Mouse (Mus musculus) MEL (cell line): Measurements from ENCODE around the gene Nt5dc1. TPM values are rescaled to one million over a fixed set of nuclear protein-coding genes. Genes with fewer than 3 reads are reported as not detected.

Experiments
- DNase-seq: peaks from one replicate; pipeline ENCODE4 v3.0.0; 2011; ENCODE audit warnings: low read depth, low spot score
- H3K27ac ChIP-seq: 2 replicates; pipeline ENCODE4 v1.5.1; 2012; ENCODE audit warnings: low read depth, mild to moderate bottlenecking, control low read depth, low read length, moderate library complexity; ENCODE audit not compliant: control insufficient read depth
- H3K27me3 ChIP-seq, 2 experiments: fragments of 150-350 bp in 1 of 2; sonication (generic) in 1 of 2; 2 replicates each; pipeline ENCODE4 v1.6.1; 2012; ENCODE audit warnings: low read length in 2 of 2, mild to moderate bottlenecking in 2 of 2, improper control_type of control experiment in 1 of 2, moderate library complexity in 1 of 2; ENCODE audit not compliant: insufficient read depth in 2 of 2, control insufficient read depth in 1 of 2
- H3K36me3 ChIP-seq, 2 experiments: 2 replicates each; pipeline ENCODE4 v1.6.1; 2012 to 2014; ENCODE audit warnings: low read length in 2 of 2, improper control_type of control experiment in 1 of 2, inconsistent platforms in 1 of 2, mild to moderate bottlenecking in 1 of 2; ENCODE audit not compliant: insufficient read depth in 2 of 2, control insufficient read depth in 1 of 2
- H3K4me1 ChIP-seq, 2 experiments: fragments of 150-350 bp in 1 of 2; sonication (generic) in 1 of 2; 2 replicates each; pipeline ENCODE4 v1.6.1; 2012; ENCODE audit warnings: low read length in 2 of 2, improper control_type of control experiment in 1 of 2, mild to moderate bottlenecking in 1 of 2; ENCODE audit not compliant: insufficient read depth in 2 of 2, control insufficient read depth in 1 of 2
- H3K4me3 ChIP-seq, 2 experiments: fragments of 150-350 bp in 1 of 2; sonication (generic) in 1 of 2; 2 replicates each; pipeline ENCODE4 v1.5.1; 2012; ENCODE audit warnings: low read depth in 2 of 2, low read length in 2 of 2, mild to moderate bottlenecking in 2 of 2, moderate library complexity in 2 of 2, control low read depth in 1 of 2, improper control_type of control experiment in 1 of 2; ENCODE audit not compliant: control insufficient read depth in 1 of 2, insufficient read depth in 1 of 2
- H3K79me2 ChIP-seq: 2 replicates; pipeline ENCODE4 v1.6.1; 2012; ENCODE audit warnings: mild to moderate bottlenecking, low read length, moderate library complexity; ENCODE audit not compliant: control insufficient read depth, poor library complexity, insufficient read depth
- H3K9ac ChIP-seq: 2 replicates; pipeline ENCODE4 v1.6.1; 2012; ENCODE audit warnings: low read depth, mild to moderate bottlenecking, control low read depth, low read length, moderate library complexity; ENCODE audit not compliant: control insufficient read depth, poor library complexity, severe bottlenecking
- H3K9me3 ChIP-seq: fragments of 150-350 bp; sonication (generic); replicated peaks from 2 replicates; pipeline ENCODE4 v1.6.1; 2012; ENCODE audit warnings: mild to moderate bottlenecking, low read length, improper control_type of control experiment, moderate library complexity; ENCODE audit not compliant: insufficient read depth
- E2F4 ChIP-seq: IDR thresholded peaks from 2 replicates; pipeline ENCODE4 v1.6.1; 2011; ENCODE audit warnings: low read depth, low read length, improper control_type of control experiment, borderline replicate concordance
- ELF1 ChIP-seq: IDR thresholded peaks from 2 replicates; pipeline ENCODE4 v1.6.1; 2014; ENCODE audit warnings: low read depth, mild to moderate bottlenecking, inconsistent platforms, low read length, improper control_type of control experiment, moderate library complexity
- GABPA ChIP-seq: IDR thresholded peaks from 2 replicates; pipeline ENCODE4 v1.6.1; 2012; ENCODE audit warnings: low read depth, mild to moderate bottlenecking, inconsistent platforms, low read length, improper control_type of control experiment, moderate library complexity
- HCFC1 ChIP-seq: IDR thresholded peaks from 2 replicates; pipeline ENCODE4 v1.6.1; 2012; ENCODE audit warnings: low read depth, mild to moderate bottlenecking, inconsistent platforms, low read length, improper control_type of control experiment, moderate library complexity
- JUND ChIP-seq: IDR thresholded peaks from 2 replicates; pipeline ENCODE4 v1.6.1; 2011; ENCODE audit warnings: low read depth, mild to moderate bottlenecking, improper control_type of control experiment, low read length
- KAT2A ChIP-seq: conservative IDR thresholded peaks from 2 replicates; pipeline ENCODE4 v1.6.1; 2012; ENCODE audit warnings: low read depth, low read length, improper control_type of control experiment, inconsistent platforms
- MAX ChIP-seq: IDR thresholded peaks from 2 replicates; pipeline ENCODE4 v1.6.1; 2011; ENCODE audit warnings: low read length, improper control_type of control experiment
- MYB ChIP-seq: IDR thresholded peaks from 2 replicates; pipeline ENCODE4 v1.6.1; 2011; ENCODE audit warnings: mild to moderate bottlenecking, low read depth, low read length, improper control_type of control experiment
- NRF1 ChIP-seq: IDR thresholded peaks from 2 replicates; pipeline ENCODE4 v1.6.1; 2014; ENCODE audit warnings: low read depth, mild to moderate bottlenecking, inconsistent platforms, low read length, improper control_type of control experiment, moderate library complexity; ENCODE audit not compliant: poor library complexity, insufficient read depth, severe bottlenecking
- POLR2AphosphoS2 ChIP-seq: IDR thresholded peaks from 2 replicates; pipeline ENCODE4 v1.6.1; 2011; ENCODE audit warnings: low read length, improper control_type of control experiment
- POLR2AphosphoS5 ChIP-seq: IDR thresholded peaks from 2 replicates; pipeline ENCODE4 v1.6.1; 2012; ENCODE audit warnings: low read depth, borderline replicate concordance, mild to moderate bottlenecking, inconsistent platforms, low read length, moderate library complexity, mixed read lengths
- RAD21 ChIP-seq: IDR thresholded peaks from 2 replicates; pipeline ENCODE4 v1.6.1; 2011; ENCODE audit warnings: mild to moderate bottlenecking, low read depth, low read length, improper control_type of control experiment
- RCOR1 ChIP-seq: IDR thresholded peaks from 2 replicates; pipeline ENCODE4 v1.6.1; 2012; ENCODE audit warnings: low read depth, mild to moderate bottlenecking, inconsistent platforms, low read length, improper control_type of control experiment
- SMC3 ChIP-seq: IDR thresholded peaks from 2 replicates; pipeline ENCODE4 v1.6.1; 2011; ENCODE audit warnings: low read depth, low read length, improper control_type of control experiment
- TAL1 ChIP-seq: IDR thresholded peaks from 2 replicates; pipeline ENCODE4 v1.6.1; 2012; ENCODE audit warnings: mild to moderate bottlenecking, inconsistent platforms, low read length, moderate library complexity, mixed read lengths
- TBP ChIP-seq: IDR thresholded peaks from 2 replicates; pipeline ENCODE4 v1.8.0; 2011; ENCODE audit warnings: low read depth, low read length, improper control_type of control experiment
- ZC3H11A ChIP-seq: IDR thresholded peaks from 2 replicates; pipeline ENCODE4 v1.6.1; 2012; ENCODE audit warnings: low read depth, mild to moderate bottlenecking, inconsistent platforms, low read length, improper control_type of control experiment
- ZMIZ1 ChIP-seq: IDR thresholded peaks from 2 replicates; pipeline ENCODE4 v1.6.1; 2012; ENCODE audit warnings: low read depth, mild to moderate bottlenecking, inconsistent platforms, low read length, improper control_type of control experiment, moderate library complexity
- ZNF384 ChIP-seq: IDR thresholded peaks from 2 replicates; pipeline ENCODE4 v1.6.1; 2012; ENCODE audit warnings: low read depth, mild to moderate bottlenecking, inconsistent platforms, low read length, improper control_type of control experiment
- polyA plus RNA-seq, 2 experiments: library from polyadenylated mRNA; stranded (reverse) in 1 of 2; unstranded in 1 of 2; fragments of >175 nt in 1 of 2; fragments of >200 nt in 1 of 2; gene quantifications; 2 replicates each; pipeline versions ENCODE4 v1.2.1 to v1.2.4; 2012; ENCODE audit warnings: low replicate concordance in 2 of 2, low read depth in 1 of 2; ENCODE audit not compliant: insufficient read length in 2 of 2, insufficient read depth in 1 of 2, missing spikeins in 1 of 2
- total RNA-seq: library from RNA; depleted of rRNA; stranded (reverse); fragments of 300-350 nt; gene quantifications from 2 replicates; pipeline ENCODE4 v1.2.3, GENCODE M21; 2012

Nt5dc1 gene
- total and polyA plus RNA-seq, 3 experiments = 8.9 to 11.5 TPM; not detected in 1

- Histone ChIP-seq H3K36me3 (no peaks in the 10 kb centered on the region), H3K9me3 (no peaks in the 10 kb centered on the region), H3K79me2 (no peaks in the 10 kb centered on the region), H3K27me3 (no peaks in the 10 kb centered on the region), H3K27ac (no peak overlapping the region)
- no peak for DNase-seq
- TF ChIP-seq MYB (no peak), ZNF384 (no peak), KAT2A (no peak), E2F4 (no peak), ZC3H11A (no peak), RAD21 (no peak), POLR2AphosphoS5 (no peak), HCFC1 (no peak), GABPA (no peak), TBP (no peak)
- TF ChIP-seq, all 39 proteins: peak for 0
- H3K9ac ChIP-seq = no peak overlapping the region
- no peaks in the 10 kb centered on the region for H3K4me1 ChIP-seq
- H3K4me3 ChIP-seq = no peak overlapping the region
These were observed 54.6 kb downstream of the Nt5dc1 start for GRCm38 (mm10) chr10:34363756-34364155.

GRCm38 (mm10) chr10:34358263-34358662 is 60.1 kb downstream of the Nt5dc1 start:
- Histone ChIP-seq H3K9ac (no peak overlapping the region), H3K27me3 (no peaks in the 10 kb centered on the region), H3K27ac (no peak overlapping the region), H3K9me3 (no peaks in the 10 kb centered on the region), H3K4me1 (no peaks in the 10 kb centered on the region), H3K79me2 (no peaks in the 10 kb centered on the region), H3K36me3 (no peaks in the 10 kb centered on the region), H3K4me3 (no peak overlapping the region)
- DNase-seq = no peak
- TF ChIP-seq JUND (no peak), MAX (no peak), TAL1 (no peak), ELF1 (no peak), POLR2AphosphoS5 (no peak), RCOR1 (no peak), NRF1 (no peak), SMC3 (no peak), ZMIZ1 (no peak), POLR2AphosphoS2 (no peak)
